Mouse (Mus musculus): Measurements from ENCODE around the gene Setd5. TPM values are rescaled to one million over a fixed set of nuclear protein-coding genes. Genes with fewer than 3 reads are reported as not detected.
A peak's percentile ranks its signal among the peaks of the same experiment; 100 is the strongest.

Setd5 gene
- polyA plus RNA-seq, 1 experiment from 2014 or later = 42.6 TPM

DNA sequence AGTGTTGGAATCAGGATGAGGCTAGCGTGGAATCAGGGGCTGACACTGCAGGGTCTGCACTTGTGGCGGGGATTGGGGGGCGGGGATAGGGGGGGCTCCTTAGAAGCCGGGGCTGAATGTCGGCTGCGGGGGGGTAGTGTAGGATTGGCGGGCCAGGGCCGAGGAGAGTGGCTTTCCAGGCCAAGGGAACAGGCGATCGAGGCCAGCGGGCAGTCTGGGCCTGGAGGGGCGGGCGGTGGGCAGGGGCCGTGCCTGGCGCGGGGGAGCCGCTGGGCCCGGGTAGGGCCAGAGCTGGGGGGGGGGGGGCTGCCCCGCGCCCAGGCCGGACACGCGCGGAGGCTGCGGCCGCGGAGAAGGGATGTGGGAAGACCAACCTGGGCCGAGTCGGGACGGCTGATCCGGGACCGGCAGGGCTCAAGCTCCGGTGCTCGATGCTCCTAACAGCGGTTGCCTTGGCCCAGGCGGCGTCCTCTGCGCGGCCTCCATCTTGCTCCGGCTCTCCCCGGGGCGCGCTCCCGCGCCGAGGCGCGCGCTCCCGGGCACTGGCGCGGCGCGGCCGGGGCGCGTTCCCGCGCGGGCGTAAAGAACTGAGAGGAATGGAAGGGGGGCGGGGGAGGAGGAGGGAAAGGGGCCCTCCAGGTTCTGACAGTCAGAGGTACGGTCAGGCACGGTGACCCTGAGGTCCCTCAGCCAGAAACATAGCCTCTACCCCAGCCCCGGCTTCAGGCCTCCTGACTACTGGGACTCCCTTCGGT, 117.9 kb downstream of the Setd5 start, which contains the start of gene Lhfpl4:
Lhfpl4 (minus strand) TSS at position 544 of the 755 bp plus-strand sequence.
- peak within 1 kb of the TSS; percentile 48 for H3K4me3 ChIP-seq
- ATAC-seq (replicated peaks; ENCODE audit: insufficient number of reproducible peaks, insufficient read depth, low FRiP score, low read depth) = no peak
- H3K36me3 ChIP-seq = no peaks in the 10 kb centered on the region
- peaks cover 57% of the 10 kb centered on the region for H3K27me3 ChIP-seq
- H3K4me1 ChIP-seq (replicated peaks) = peaks cover 13% of the 10 kb centered on the region
- WGBS = 3% methylated on average over 56 of the region's 66 CpGs
- H3K27ac ChIP-seq = no peak within 1 kb of the TSS
- H3K4me2 ChIP-seq = peak within 1 kb of the TSS; percentile 71
- no peak within 1 kb of the TSS for H3K9ac ChIP-seq
- H3K9me3 ChIP-seq (replicated peaks) = no peaks in the 10 kb centered on the region

DNA sequence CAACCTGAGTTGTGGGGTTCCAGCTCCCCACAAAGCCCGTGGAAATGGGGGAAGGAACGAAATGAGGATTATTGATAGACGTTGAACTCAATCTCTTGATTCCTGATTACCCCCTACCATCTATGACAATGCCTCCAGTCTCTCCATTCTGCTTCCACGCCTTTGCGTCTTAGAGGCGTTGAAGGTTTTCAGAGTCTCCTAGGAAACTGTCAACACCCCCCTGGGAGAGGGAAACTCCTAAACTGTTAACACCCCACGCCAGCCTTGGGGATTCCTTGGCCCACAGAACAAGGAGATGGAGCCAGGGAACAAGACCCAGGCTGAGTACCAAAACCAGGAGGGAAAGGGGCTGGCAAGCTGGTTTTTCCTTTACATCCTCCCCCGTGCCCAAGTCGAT, 118.4 kb downstream of the Setd5 start:
- no peak for ATAC-seq (replicated peaks; ENCODE audit: insufficient number of reproducible peaks, insufficient read depth, low FRiP score, low read depth)
- Histone ChIP-seq H3K27me3 (peaks cover 57% of the 10 kb centered on the region), H3K4me1 (replicated peaks) (peaks cover 13% of the 10 kb centered on the region), H3K9ac (no peak overlapping the region), H3K4me3 (peak overlapping the region; percentile 48), H3K36me3 (no peaks in the 10 kb centered on the region), H3K9me3 (replicated peaks) (no peaks in the 10 kb centered on the region), H3K27ac (no peak overlapping the region), H3K4me2 (peak overlapping the region; percentile 71)
- 13% methylated on average over 9 of the region's 9 CpGs for whole genome bisulfite sequencing

Other genes with a start within 250 kb of the Setd5 start
- 1.0 and 1.6 TPM in 2 replicates for gene Srgap3, start 130.1 kb upstream of the Setd5 start, polyA plus RNA-seq (2015; fragmentation: Nextera tagmentation; extraction: Ambion mirVana)
- gene Thumpd3, start 31.1 kb upstream of the Setd5 start, polyA plus RNA-seq (2015; fragmentation: Nextera tagmentation; extraction: Ambion mirVana) = 32.4 and 37.8 TPM in 2 replicates
- gene Lhfpl4, start 118.0 kb downstream of the Setd5 start, polyA plus RNA-seq (2015; fragmentation: Nextera tagmentation; extraction: Ambion mirVana) = 0.35 and 0.81 TPM in 2 replicates
- gene Mtmr14, start 160.5 kb downstream of the Setd5 start, polyA plus RNA-seq (2015; fragmentation: Nextera tagmentation; extraction: Ambion mirVana) = 20.8 and 26.7 TPM in 2 replicates
- gene Cpne9, start 204.9 kb downstream of the Setd5 start, polyA plus RNA-seq (2015; fragmentation: Nextera tagmentation; extraction: Ambion mirVana) = 0.25 TPM in 1 of 2 replicates, not detected in the other
- 9.0 and 12.0 TPM in 2 replicates for gene Brpf1, start 229.8 kb downstream of the Setd5 start, polyA plus RNA-seq (2015; fragmentation: Nextera tagmentation; extraction: Ambion mirVana)
- 6.1 and 9.6 TPM in 2 replicates for gene Ogg1, start 249.6 kb downstream of the Setd5 start, polyA plus RNA-seq (2015; fragmentation: Nextera tagmentation; extraction: Ambion mirVana)

All from heart, embryonic 15.5 days (tissue).